Mouse (Mus musculus): Measurements from ENCODE around the gene Ctcf.

Gene Ctcf

DNA sequence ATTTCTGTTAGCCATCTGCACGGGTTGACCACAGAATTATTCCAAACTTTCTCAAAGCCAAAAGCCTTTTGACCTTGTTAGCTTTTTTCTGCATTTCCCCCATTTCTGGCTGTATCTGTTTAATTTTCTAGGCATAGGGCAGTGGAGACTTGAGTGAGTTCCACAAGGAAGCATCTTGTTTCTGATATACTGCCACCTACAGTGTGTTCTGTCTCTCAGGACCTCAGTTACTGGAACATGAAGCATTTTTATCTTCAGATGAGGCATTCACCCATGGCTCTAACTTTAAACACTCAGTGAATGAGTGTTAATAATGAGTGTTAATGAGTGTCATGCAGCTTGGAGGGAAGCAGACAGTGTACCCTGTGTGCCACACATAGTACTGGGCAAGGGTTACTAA, 41.5 kb downstream of the Ctcf start:
- no peak for DNase-seq

DNA sequence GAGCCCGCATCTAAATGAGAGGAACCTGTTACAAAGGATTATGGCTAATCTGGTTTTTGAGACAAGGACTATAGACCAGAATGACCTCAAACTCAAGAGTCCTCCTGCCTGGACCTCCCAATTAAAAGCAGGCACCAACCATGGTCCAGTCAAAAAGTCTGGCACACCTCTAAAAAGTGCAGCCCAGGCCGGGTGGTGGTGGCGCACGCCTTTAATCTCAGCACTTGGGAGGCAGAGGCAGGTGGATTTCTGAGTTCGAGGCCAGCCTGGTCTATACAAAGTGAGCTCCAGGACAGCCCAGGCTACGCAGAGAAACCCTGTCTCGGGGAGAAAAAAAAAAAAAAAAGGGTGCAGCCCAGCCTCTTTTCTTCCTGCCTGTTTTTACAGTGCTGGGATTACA, 49.0 kb downstream of the Ctcf start:
- no peak for DNase-seq

DNA sequence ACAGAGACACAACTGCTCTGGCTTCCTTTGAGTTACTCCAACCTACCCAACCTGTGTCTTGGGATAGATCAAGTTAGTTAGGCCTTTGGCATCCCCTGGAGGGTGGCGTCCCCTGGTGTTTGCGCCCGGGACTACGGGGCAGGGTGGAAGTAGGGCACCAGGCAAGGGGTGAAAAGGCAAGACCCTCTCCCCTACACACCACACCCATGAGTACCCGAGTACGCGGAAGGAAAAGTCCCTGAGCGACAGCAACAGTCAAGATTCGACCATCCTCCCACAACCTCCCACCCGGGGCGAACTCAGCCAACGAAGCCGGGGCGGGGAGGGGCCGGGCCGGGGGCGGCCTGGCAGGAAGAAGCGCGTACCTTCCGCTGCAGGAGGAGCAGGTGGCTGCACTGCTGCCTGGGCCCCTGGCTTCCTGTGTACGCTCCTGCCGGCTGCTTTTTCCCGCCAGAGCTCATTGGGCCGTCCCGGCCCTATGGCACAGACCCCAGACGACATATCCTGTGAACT, 49.5 kb downstream of the Ctcf start, which contains the start of gene Carmil2:
Carmil2 (plus strand) TSS at position 479 of the 513 bp plus-strand sequence.
- DNase-seq: peak; percentile 42 to 54

DNA sequence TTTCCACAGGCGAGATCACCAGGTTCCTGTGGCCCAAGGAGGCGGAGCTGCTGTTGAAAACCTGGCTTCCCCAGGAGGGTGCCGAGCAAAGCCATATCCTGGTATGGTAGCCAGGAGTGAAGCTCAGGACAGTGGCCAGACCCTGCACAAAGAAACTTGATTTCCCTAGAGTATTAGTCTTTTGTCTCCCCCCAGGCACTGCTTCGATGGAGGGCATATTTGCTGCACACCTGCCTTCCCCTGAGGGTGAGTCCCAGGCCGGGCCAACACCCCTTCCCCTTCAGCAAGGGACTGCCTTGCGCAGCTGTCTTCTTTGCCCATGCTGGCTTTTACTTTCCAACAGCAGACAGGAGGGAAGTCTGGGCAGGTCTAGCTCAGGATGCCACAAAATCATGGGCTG, 50.2 kb downstream of the Ctcf start:
- no peak for DNase-seq

DNA sequence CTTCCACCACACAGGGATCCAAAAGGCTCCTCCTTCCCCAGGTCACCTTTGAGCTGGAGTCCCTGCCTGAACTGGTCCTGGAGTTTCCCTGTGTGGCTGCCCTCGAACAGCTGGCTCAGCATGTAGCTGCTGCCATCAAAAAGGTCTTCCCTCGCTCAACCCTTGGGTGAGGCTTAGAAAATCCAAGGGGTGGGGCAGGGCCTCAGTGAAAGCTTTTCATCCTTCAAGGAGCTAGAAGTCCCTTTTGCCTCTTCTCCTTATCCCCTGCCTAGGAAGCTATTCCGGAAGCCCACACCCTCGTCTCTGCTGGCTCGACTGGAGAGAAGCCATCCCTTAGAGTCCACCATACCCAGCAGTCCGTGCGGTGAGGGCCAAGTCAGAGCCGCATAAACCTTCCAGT, 51.1 kb downstream of the Ctcf start:
- DNase-seq: no peak

DNA sequence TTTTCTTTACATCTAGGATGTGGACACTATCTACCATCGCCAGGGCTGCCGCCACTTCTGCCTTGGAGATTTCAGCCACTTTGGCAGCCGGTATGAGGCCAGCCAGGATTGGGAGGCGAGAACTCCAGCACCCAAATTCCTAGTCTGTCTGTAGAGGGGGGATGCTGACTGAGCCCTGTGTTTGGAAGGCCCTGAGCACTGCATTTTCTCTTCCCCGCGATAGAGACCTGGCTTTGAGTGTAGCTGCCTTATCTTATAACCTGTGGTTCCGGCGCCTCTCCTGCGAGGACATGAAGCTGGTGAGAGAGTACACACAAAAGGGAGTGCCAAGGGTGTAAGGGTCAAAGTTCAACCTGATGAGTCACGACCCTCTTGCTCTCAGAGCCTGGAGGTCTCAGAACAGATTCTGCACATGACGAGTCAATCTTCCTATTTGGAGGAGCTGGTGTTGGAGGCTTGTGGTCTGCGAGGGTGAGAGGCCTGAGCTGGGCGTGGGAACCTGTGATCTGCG, 51.9 kb downstream of the Ctcf start:
- no peak for DNase-seq

DNA sequence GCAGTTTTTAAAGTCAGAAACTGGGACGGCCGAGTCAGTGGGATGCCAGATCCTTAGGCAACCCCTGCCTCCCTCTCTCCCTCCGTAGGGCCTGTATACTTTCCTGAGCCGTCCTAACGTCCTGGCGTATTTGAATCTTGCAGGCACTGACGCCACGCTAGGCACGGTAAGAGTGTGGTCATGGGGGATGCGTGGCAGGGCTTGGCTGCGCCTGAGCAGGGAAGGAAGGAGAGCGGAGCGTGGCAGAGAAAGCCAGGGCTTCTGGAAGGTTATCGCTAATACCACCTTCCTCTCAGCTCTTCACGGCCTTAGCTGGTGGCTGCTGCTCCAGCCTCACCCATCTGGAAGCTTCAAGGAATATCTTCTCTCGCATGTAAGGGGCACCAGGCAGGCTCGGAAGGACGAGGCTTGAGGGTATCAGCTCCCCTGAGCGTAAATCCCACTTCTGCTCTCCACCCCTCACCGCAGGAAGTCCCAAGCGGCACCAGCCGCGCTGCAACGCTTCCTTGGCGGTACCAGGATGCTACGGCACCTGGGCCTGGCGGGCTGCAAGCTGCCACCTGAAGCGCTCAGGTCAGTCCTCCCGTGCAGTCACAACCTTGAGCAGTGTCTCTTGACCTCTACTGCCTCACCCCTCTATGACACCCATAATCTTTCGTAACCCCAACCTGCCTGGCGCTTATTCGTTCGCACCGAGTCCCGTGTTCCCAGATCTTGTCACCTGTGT, 53.1 kb downstream of the Ctcf start:
- DNase-seq: no peak

DNA sequence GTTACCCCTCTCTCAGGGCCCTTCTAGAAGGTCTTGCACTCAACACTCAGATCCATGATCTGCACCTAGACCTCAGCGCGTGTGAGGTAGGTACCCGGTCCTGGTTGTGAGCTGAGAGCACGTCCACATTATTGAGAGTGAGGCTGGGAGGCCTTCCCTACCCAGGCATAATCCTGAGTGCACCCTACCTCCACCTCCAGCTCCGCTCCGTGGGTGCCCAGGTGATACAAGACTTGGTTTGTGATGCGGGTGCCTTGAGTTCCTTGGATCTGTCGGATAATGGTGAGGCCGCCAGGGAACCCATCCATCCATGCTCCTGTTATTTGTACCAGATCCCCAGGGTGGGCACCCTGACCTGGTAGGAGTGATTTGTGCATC, 53.6 kb downstream of the Ctcf start:
- no peak for DNase-seq

DNA sequence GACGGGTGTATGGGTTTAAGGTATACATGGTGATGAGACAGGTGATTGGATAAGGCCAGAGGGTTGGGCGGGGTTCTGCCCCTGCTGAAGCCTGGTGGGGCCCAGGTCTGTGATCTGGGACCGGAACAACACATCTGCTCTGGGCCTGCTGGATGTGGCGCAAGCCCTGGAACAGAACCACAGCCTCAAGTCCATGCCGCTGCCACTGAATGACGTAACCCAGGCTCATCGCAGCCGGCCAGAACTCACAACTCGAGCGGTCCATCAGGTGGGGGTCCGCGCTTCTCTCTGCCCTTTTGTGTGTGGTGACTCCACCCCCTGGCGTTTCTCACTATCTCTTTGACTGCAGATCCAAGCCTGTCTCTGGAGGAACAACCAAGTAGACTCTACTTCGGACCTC, 54.6 kb downstream of the Ctcf start:
- no peak for DNase-seq

DNA sequence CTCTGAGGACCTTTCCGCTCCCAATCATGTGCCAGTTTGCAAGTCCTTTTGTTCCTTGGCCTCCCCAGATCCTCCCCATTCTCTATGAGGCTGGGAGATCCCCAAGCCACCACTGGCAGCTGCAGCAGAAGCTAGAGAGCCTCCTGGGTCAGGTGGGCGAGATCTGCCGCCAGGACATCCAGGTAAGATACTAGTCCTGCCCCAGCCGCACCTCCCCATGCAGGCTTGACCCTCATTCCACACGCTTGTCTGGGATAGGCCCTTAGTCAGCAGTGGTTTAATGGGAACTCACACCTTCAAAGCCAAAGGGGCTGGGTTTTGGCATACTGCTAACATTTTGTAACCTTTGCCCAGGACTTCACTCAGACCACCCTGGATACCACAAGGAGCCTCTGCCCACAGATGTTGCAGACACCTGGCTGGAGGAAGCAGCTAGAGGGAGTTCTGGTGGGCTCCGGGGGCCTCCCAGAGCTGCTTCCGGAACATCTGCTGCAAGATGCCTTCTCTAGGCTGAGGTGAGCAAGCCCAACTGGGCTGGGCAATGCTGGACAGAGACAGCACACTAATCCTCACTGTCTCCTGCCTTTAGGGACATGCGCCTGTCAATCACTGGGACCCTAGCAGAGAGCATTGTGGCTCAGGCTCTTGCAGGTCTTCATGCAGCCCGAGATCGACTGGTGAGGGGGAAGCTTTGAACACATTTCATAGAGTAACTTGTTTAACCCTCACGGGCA, 56.2 kb downstream of the Ctcf start:
- peak in 1 of 2 experiments; percentile 17 for DNase-seq

DNA sequence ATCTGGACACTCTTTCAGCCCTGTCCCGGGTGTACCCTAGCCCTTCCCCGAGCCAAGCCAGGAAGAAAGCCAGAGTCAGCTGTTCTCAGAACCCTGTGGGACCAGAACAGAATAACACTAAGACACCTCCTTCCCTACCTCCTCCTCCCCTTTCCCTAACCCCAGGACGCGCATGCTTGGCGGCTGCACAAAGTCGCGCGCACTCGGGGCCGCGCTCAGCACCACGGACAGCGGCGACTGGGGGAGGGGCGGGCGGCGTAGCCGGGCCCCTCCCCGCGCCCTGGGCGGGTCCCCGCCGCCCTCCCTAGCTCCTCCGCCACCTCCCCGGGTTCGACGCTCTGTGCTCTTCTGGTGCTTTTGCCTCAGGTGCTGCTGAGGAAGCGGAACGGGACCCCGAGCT, 57.3 kb downstream of the Ctcf start:
- DNase-seq: peak; percentile 87 to 92

DNA sequence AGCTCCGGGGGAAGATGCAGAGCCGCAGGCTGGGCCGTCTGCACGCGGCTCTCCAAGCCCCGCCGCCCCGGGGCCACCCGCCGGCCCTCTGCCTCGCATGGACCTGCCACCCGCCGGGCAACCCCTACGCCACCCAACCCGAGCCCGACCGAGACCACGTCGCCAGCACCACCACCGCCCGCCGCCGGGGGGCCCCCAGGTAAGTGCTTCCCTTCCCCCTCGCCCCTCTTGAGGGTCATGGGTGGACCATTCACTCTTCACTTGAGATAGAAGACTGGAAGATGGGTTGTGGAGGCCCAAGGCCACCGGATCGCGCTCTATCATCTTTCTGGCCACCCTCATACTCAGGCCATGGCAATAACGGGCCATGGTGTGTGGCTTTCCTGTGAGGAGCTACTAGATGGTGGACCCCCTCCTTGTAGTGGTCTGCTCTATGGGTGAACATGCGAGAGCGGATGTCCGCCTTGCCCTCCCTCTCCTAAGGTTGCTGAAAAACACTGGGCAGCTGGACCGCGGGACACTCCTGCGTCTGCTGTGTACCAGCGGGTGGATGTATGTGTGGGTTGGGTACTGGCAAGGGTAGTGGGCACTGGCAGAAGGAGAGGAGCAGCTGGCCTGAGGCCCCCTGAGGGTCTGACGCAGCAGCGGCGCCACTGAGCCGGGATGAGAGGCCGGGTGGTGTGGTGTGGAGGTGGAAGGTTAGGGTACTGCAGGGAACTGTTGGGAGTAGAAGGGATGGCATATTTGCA, 57.9 kb downstream of the Ctcf start:
- DNase-seq: peak; percentile 68 to 76

DNA sequence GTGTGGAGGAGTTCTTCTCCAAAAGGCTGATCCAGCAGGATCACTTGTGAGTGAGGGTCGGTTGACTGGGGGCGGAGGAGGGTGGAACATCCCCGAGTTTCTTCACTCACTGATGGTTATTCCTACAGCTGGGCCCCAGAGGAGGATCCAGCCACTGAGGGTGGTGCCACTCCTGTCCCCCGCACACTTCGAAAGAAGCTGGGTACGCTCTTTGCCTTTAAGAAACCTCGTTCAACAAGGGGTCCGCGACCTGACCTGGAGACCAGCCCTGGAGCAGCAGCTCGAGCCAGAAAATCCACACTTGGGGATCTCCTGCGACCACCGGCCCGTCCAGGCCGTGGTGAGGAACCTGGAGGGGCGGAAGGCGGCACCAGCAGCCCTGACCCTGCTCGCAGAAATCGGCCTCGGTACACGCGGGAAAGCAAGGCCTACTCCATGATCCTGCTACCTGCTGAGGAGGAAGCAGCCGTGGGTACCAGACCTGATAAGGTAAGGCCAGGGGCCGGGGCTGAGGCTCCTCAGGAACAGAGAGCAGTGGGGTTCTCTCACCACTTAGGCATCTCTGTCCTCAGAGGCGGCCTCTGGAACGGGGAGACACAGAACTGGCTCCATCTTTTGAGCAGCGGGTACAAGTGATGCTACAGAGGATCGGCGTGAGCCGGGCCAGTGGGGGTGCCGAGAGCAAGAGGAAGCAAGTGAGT, 58.9 kb downstream of the Ctcf start:
- peak in 1 of 2 experiments; percentile 50 for DNase-seq

DNA sequence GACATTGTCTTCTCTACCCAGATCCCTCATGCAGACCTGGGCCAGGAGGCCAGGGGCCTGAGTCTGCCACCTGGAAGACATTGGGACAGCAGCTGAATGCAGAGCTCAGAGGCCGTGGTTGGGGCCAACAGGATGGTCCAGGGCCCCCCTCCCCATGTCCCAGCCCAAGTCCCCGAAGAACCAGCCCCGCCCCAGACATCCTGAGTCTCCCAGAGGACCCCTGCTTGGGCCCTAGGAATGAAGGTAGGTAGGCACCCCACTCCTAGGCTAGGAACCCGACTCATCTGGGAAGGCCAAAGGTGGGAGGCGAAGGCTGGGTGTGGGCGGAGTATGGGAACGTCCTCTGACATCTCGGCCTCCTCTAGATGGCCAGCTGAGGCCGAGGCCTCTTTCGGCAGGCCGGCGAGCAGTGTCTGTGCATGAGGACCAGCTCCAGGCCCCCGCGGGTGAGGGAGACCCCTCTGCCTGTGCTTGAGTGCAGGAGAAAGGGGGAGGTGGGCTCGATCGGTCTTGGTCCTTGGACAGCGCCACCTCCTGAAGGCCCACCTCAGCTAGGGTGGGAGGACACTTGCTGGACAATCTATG, 60.9 kb downstream of the Ctcf start:
- DNase-seq: no peak

DNA sequence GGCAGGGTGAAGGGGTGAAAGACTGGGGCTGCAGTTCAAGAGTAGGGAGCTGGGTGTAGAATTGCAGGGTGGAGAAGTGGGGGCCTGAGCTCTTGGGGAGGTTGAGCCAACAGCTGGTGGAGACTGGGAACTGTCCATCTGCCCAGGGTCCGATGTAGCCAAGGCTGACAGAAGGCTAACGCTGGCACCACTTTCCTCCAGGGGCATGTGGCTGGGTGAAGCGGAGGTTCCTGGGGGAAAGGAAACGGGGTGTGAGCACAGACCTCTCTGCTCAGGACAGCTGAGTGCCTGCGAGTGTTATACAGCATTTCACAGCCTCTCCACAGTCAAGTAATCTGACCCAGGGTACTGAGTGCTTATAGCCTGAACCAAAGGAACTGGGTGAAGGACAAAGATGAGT, 62.4 kb downstream of the Ctcf start:
- DNase-seq: peak in 1 of 2 experiments; percentile 22

DNA sequence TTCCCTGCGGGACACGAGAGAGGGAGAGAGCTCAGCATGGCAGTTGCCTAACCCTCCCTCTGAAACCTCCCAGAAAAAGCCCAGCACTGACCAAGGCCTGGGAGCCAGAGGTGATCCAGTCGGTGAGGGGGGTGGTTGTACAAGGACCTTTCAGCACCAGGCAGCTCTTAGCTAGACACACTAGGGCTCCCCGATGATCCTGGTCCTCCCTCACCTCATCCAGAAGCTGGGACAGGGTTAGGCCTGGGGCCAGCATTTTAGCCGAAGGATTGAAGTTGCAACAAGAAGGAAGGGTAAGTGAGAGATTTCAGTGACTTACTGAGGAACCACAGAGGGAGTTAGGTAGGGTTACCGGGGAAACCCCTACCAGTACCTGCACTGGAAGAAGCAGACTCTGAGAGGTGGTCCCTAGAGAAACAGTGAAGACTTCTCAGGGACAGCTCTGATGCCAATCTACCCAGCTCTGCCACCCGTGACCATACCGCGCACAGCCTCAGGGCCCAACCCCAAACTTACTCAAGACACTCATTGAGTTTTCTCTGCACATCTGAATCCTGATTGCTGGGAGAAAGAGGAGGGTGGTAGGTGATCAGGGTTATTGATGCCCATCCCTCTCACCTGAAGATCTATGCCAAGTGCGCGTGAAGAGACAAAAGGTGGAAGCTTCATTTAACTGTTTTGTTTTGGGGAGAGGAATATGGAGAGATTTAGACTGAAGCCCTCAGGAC, 63.3 kb downstream of the Ctcf start:
- DNase-seq: no peak

DNA sequence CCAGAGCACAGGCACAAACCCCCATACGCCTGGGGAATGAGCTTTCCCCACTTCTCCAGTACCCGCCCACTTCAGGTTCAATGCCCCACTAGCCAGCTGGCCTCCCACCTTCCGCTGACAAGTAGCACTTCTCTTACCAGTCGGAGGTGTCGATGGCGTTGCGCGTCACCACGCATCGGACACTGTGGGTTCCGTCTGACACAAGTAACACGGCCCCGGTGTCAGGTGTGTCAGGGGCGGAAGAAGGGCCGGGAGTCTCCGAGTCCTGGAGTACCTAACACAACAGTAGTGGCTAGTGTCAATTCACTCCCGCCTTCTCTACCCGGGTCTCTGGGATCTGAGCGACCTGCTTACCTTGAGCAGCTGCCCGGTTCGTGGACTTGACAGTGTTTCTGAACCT, 64.2 kb downstream of the Ctcf start:
- DNase-seq: peak in 1 of 2 experiments; percentile 66

DNA sequence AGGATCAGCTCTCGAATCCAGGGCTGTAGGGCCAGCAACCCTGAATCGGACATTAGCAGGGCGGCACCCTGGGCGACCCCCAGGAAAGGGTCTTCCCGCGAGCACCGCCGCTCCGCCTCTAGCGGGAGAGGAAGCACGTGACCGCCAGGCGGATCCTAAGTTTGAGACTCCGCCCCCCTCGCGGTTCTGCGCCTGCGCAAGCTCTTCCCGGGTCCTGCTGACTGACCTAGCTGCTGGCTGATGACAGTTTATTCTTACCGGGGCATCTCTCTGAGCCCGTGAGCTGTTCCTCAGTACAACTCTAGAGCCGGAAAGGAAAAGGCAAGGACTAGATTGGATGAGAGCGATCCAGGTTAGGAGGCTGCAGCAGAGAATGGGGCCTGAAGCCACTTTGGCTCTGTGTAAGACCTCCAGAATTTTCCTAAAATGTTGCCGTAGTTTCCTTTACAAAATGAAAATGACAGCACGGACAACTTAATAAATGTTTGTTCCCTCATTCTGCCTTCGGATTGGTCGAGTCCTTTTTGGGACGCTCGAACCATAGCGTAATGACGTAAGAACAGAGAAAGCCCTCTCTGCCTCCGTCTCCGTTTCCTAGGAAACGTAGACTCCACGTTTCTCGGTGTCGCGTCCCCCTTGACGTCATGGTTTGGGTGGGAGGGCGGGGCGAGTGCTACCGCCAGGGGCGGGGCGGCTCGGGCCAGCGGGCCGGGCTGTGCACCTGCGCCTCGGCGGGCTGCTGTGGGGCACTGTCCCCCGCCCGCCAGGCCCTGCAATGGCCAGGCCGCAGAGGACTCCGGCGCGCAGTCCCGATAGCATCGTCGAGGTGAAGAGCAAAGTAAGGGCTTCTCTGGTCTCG, 64.8 kb downstream of the Ctcf start, which contains the start of the genes Acd and Pard6a:
Acd (minus strand) TSS at position 137 of the 859 bp plus-strand sequence.
Pard6a (plus strand) TSS at position 183 of the 859 bp plus-strand sequence.
- DNase-seq: peak; percentile 95 to 97

DNA sequence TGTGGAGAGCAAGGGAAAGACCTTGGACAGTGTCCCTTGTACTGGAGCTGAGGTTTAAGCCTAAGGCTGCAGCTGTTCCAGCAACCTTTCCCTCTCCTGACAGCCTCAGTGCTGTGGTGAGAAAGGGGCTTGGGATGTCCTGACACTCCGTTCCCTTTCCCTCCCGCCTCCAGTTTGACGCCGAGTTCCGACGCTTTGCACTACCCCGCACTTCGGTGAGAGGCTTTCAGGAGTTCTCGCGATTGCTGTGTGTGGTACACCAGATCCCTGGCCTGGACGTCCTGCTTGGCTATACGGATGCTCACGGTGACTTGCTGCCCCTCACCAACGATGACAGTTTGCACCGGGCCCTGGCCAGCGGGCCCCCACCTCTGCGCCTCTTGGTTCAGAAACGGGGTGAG, 65.6 kb downstream of the Ctcf start:
- DNase-seq: peak; percentile 37 to 57

DNA sequence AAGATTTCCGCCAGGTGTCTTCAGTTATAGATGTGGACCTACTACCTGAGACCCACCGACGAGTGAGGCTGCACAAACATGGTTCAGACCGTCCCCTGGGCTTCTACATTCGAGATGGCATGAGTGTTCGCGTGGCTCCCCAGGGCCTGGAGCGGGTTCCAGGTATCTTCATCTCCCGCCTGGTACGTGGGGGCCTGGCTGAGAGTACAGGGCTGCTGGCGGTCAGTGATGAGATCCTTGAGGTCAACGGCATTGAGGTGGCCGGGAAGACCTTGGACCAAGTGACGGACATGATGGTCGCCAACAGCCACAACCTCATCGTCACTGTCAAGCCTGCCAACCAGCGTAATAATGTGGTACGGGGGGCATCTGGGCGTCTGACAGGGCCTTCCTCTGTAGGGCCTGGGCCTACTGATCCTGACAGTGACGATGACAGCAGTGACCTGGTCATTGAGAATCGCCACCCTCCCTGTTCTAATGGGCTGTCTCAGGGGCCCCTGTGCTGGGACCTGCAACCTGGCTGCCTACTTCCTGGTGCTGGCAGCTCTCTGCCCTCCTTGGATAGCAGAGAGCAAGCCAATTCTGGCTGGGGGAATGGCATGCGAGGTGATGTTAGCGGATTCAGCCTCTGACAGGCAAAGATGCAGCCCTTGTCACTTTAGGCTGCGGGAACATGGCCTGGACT, 66.5 kb downstream of the Ctcf start:
- peak; percentile 50 to 57 for DNase-seq
